Mouse (Mus musculus): ENCODE measurements at regions not wholly inside any gene's neighbourhood (a gene's known extent, or its start where the extent isn't known, plus 50 kb on each side); places are given as distances from the start of the nearest gene placed in this dataset.

DNA sequence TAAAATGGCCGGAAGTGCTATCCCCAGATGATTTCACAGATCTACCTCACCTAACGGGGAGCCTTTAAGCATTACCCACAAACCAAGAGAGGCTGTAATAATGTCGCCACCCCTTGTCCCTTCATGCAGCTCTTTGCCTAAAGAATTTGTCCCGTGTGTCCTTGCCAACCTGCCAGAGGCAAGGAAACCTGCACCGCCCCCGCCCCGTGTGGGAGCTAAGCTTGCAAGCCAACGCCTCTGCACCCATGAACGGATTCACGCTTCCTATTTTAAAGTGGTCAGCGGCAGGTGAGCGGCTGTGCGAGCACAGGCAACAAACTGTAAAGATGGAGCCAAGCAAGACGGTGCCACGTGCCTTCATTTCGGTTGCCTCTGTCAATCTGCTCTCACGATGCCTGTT is 63.1 kb downstream of the Gm11011 start:
- ATAC-seq (replicated peaks; ENCODE audit: insufficient number of reproducible peaks, low FRiP score, low TSS enrichment, poor library complexity, severe bottlenecking) = no peak

DNA sequence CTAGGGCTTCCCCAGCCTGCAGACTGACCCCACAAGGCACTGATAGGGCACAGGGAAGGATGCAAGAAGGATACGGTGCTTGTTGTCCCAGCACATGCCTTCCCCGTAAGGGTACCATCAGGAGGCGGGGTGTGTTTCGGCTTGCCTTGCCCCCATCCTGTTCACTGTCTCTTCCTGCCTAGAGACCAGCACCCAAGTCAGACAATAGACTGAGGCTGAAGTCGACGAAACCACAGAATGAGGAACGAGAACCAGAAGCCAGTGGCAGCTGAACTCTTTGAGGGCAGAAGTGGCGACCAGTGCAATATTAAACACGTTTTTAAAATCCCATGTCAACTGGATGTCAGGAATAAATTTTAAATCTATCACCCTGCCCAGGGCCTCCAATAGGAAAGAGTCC is 67.6 kb downstream of the Gm11011 start:
- no peak for ATAC-seq (replicated peaks; ENCODE audit: insufficient number of reproducible peaks, low FRiP score, low TSS enrichment, poor library complexity, severe bottlenecking)

DNA sequence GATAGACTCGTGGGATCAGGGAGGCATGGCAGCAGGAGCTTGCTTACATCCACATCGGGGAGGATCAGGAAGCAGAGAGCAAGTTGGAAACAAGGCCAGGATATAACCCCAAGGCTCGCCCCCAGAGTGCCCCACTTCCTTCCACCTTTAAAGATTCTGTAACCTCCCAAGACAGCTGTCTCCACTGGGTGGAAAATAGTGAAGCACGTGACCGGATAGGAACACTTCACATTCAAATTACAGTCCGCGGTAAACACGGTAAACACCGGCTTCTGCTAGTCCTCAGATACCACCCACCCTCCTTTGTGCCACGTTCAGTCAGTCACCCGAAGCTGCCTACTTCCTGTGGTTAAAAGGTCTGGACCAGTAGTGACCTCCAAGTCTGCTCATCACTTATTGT is 72.2 kb downstream of the Gm11011 start:
- ATAC-seq (replicated peaks; ENCODE audit: insufficient number of reproducible peaks, low FRiP score, low TSS enrichment, poor library complexity, severe bottlenecking) = no peak

DNA sequence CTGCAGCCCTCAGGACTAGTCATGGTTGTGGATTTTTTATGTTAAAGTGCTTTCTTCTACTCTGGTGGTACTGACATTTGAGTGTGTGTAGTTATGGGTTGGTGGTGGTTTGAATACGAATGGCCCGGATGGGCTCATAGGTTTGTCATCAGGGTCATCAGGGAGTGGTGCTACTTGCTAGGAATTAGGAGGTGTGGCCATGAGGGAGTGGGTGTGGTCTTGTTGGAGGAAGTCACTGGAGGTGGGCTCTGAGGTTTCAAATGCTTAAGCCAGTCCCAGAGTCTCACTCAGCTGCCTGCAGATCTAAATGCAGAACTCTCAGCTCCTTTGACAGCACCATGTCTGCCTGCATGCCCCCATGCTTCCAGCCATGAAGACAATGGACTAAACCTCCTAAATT is 76.8 kb downstream of the Gm11011 start:
- no peak for ATAC-seq (replicated peaks; ENCODE audit: insufficient number of reproducible peaks, low FRiP score, low TSS enrichment, poor library complexity, severe bottlenecking)

DNA sequence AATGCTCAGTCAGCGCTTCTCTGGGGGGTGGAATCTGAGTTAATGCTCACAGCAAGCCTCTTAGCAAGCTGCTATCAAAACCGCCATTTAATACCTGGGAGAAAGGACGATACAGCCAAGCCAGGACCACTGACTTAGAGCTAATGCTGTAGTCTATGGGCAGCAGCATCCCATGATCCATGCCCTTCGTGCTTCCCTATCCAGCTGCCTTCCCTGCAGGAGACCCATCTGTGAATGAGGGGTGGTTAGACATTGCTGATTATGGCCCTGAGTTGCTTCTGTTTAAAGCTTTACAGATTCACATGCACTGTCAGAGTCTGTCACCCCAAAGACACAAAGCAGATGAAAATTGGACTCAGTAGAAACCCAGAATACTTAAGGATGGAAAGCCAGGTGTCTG is 78.1 kb downstream of the Gm11011 start:
- no peak for ATAC-seq (replicated peaks; ENCODE audit: insufficient number of reproducible peaks, low FRiP score, low TSS enrichment, poor library complexity, severe bottlenecking)

DNA sequence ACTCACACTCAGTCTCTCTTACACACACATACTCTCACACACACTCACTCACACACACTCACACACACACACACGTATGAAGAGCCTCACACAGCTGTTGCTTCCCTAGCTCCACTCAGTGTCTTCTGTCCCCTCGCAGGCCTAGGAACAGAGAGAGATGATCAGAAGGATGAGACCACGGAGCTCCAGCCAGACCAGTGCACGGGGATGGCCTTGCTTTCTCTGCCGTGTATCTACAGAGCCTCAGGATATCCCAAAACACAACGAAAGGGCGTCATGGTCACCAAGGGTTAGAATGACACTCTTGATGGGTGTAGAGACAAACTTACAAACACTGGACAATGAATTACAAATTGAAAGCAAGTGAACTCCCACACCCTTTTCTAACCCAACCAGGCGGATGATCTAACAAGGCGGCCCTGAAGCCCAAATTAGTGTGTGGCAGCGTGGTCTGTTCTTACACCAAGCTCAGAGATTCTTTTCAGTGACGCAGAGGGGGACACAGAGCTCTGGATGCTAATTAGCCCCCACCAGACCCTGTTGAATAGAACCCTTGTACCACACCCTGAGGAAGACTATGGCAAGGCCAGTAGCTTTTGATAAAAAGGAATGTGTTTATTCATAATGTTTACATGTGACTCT is 83.0 kb downstream of the Gm11011 start:
- ATAC-seq (replicated peaks; ENCODE audit: insufficient number of reproducible peaks, low FRiP score, low TSS enrichment, poor library complexity, severe bottlenecking) = no peak

DNA sequence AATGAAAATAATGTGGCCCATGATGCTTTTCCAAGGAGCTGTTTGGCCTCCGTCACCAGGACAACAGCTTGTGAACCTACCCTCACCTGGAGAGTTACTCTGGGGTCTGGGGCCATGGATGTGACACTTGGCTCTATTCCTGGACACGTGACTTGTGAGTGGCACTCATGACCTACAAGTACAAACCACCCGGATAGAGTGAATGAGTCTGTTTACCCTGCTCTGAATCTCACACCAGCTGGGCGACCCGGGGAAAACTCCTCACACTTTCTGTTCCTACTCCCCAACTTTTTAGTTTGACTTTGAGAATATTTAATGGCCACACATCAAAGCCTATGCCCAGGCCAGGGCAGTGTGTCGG is 84.0 kb downstream of the Gm11011 start:
- no peak for ATAC-seq (replicated peaks; ENCODE audit: insufficient number of reproducible peaks, low FRiP score, low TSS enrichment, poor library complexity, severe bottlenecking)

DNA sequence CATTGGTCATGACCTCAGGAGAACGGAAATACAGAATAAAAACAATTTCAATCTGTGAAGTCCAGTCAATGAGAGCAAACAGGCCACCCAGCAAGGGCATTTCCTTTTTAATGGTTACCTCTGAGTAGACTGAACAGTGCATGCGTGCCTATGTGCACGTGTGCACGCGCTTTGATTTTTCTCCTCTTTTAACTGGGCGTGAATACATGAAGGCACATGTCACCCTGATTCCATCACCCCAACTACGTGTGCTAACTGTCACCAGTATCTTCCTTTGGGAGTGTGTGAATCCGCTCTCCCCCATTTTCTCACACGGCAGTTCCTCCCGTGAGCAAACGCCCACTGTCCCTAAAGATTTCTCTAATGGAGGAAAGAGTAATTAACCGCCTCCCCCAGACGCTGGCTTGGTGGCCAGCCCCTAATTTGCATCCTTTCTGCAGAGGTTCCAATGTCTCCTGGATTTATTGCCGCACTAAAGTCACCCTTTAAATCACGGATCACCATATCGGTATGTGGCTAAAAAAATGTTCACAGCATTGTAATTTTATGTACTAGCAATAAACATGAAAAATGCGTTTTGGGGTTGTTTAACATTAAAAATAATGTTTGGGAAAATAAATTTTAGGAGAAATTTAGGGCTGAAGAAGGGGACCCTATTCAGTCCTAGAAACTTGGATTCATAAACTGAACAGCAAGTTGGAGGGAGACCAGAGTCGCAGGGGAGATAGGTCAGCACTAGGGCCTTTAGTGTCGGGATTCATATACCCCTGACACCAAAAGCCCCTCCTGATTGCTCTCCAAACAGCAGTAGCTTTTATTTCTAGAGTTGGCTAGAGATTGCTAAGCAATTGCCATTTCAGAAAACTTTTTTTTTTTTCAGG is 84.6 kb downstream of the Gm11011 start:
- ATAC-seq (replicated peaks; ENCODE audit: insufficient number of reproducible peaks, low FRiP score, low TSS enrichment, poor library complexity, severe bottlenecking) = no peak

DNA sequence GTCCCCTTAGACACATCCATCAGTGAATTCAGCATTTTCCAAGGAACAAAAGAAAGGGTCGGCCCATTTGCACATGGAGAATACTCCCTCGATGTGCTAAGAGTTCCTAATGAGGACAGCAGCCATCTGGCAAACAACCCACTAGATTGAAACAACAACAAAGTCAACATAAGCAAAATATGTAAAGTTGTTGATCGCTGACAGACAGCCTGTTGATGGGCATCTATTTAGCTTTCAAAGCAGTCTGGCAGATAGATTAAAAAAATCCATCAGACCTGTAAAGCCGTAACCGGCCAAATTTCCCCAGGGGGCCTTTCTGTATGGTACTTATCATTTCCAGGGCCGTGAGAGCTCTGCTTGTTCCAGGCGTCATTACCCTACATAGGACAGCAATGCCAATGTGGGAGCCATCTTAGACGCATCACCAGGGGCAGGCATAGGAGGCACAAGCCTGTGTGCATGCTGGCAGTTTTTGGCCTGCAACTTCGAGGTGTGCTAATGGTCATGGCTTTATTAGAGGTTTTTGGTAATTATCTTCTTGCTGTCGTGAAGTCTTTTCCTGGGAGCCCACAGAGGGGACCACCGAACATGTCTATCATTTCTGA is 85.7 kb downstream of the Gm11011 start:
- no peak for ATAC-seq (replicated peaks; ENCODE audit: insufficient number of reproducible peaks, low FRiP score, low TSS enrichment, poor library complexity, severe bottlenecking)

DNA sequence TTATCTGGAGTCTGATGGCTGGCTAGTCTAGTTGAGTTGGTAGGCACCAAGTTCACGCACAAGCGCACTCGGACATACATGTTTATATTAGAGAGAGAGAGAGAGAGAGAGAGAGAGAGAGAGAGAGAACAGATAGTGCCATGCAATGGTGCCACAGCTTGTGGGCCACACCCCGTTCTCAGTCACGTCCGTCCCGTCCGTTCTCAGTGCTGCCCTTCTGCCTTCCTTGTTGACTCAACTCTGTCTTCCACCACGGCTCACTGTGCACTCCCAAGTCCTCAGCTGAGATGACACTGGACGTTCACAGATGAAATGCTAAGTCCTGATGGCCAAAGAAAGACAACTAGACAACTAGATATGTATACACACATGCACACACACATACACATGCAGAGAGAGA is 92.2 kb downstream of the Gm11011 start:
- no peak for ATAC-seq (replicated peaks; ENCODE audit: insufficient number of reproducible peaks, low FRiP score, low TSS enrichment, poor library complexity, severe bottlenecking)

DNA sequence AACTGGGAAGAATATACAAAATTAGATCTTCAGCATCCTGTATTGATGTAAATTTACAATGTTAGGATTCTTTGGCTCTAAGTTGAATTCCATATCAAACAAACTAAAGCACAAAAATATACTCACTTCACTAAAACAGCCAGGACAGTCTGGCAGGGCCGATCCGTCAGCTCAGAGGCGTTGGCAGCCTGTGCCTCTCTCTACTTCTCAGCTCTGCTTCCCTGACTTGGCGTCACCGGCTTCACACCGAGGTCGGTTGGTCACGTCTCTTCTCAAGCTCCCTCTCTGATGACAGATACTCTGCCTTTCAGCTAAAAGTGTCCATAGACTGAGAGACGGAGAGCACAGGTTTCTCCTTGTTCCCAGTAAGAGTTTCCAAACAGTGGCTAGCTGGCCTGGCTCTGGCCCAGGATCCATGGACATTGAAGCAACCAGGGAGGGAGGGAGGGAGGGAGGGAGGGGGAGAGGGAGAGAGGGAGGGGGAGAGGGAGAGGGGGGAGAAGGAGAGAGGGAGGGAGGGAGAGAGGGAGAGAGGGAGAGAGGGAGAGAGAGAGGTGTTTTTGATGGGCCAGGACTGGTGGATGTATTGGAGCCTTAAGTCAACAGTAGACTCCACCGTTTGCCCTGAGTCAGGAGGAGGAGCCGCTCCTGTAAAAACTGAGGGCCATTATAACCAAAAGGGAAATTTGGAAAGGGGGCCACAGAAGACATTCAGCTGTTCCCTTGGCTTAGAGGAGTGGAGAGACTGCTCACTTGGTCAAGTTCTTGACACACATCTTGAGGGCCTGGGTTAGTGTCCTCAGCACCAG is 92.8 kb downstream of the Gm11011 start:
- ATAC-seq (replicated peaks; ENCODE audit: insufficient number of reproducible peaks, low FRiP score, low TSS enrichment, poor library complexity, severe bottlenecking) = no peak

DNA sequence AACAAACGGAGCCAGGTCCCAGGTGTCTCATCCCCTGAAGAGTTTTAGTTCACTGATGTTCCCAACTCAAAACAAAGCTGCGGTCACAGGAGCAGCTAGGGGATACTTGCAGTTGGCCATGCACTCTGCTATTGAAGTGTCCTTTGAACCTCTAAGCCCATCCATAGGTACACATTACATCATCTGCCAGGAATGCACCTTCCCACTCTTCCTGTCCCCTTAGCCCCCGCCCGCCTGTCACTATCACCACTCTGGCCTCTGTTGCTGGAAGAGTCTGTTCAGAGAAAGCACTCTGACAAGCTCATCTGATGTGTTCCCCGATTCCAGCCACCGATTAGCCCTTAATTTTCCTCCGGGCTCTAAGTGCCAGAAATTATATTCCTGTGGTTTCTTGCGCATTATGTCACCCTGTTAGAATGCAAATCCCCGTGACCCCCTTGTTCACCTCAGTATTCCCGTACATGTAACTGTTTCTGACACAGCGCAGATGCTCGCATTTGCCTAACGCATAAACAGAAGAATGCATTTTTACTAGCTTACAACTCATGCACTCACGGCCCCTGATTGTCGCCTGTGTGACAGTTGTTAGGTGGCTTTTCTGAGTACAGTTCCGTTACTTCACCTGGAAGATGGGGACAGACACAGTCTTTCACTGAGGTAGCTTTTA is 93.8 kb downstream of the Gm11011 start:
- ATAC-seq (replicated peaks; ENCODE audit: insufficient number of reproducible peaks, low FRiP score, low TSS enrichment, poor library complexity, severe bottlenecking) = no peak

DNA sequence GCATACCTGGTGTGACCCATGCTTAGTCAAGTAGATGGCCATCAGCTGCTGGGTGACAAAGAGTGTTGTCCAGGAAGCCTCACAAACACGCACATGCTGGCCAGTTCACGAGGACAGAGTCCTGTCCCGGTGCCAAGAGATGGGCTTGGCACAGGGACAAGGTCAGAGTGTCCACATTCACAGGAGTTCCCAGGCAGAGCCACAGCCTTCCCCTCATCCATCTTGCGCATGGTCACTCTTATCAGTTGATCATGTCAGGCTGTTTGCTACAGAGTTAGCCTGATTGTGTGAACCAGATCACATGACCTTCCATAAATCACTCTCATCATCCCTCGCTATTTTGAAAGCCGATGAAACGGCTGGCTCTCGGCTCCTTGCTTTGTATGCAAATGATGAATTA is 103.6 kb downstream of the Gm11011 start:
- no peak for ATAC-seq (replicated peaks; ENCODE audit: insufficient number of reproducible peaks, low FRiP score, low TSS enrichment, poor library complexity, severe bottlenecking)

DNA sequence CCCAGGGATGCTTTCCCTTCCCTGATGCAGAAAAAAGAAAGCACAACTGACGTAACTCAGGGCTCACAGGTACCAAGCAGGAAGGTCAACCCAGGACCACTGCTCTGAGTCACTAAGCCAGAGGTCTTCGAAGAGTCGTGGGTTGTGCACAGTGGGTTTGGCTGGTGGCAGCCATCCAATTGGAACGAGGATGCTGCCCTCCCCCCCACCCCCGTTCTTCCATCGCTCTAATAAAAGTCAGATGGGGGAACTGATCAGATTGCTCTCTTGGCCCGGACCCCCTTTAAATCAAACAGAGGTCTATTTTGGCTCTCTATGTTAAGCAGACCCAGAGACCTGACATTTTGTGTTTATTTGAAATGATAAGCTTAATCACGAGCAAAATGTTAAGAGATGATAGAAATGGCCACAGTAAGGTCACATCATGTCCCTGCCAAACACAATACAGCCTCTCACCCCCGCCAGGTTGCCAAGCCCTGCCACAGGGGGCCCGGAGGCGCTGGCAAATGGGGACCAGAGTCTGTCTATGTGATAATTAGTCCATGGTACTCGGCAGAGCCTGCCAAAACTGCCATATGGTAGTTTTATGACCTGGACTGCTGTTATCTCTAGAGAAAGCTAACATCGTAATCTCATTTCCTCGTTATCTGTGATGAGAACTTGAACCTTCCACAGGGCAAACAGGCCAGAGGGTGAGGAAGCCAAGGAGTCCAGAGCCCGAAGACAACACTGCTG is 105.6 kb downstream of the Gm11011 start:
- ATAC-seq (replicated peaks; ENCODE audit: insufficient number of reproducible peaks, low FRiP score, low TSS enrichment, poor library complexity, severe bottlenecking) = no peak

DNA sequence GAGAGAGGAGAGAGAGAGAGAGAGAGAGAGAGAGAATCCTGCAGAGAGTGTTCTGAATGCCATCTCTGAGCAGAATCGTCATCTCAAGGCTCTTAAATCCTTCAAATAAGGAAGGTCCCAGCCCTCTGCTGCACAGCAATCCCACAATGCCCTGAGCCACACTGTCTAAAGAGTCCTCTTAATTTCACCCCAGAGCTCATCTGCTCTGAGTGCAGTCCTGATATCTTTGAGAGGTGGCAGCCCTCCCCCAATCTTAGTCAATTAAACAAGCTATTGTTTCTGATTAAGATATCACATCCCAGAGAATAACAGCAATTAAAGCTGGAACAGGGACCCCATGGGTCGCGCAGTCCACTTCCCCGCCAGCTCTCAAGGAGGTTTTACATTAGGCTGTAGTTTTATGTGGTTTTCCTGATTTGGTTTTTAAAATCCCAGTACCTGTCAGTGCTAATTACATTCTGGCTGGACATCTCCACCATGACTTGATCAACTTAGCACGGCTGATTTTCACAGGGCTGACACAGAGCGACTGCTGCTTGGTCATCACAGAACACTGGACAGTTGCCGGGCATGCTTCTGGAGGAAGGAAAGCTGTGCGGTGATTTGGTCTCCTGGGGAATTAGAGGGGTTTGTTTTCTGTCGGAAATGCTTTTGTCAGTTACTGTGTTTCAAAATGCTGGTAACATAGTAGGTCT is 113.0 kb downstream of the Gm11011 start:
- ATAC-seq (replicated peaks; ENCODE audit: insufficient number of reproducible peaks, low FRiP score, low TSS enrichment, poor library complexity, severe bottlenecking) = no peak

DNA sequence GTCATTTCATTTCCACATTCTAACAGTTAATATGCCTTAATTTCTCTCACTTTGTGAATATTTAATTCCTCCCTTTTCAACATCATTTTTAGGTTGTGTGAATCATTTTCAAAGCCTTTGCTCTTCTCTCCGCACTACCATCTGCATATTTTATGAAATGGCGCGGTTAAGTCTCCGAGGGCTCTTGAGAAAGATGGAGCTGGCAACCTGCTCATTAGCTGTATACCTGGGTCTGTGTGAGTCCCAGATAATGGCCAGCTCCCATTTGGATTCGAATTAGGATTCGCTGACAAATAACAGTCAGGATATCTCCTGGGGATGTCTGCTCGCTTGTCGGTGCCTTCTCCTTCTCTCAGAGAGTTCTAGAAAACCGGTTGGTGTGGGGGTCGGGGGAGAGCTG is 118.0 kb downstream of the Gm11011 start:
- no peak for ATAC-seq (replicated peaks; ENCODE audit: insufficient number of reproducible peaks, low FRiP score, low TSS enrichment, poor library complexity, severe bottlenecking)

DNA sequence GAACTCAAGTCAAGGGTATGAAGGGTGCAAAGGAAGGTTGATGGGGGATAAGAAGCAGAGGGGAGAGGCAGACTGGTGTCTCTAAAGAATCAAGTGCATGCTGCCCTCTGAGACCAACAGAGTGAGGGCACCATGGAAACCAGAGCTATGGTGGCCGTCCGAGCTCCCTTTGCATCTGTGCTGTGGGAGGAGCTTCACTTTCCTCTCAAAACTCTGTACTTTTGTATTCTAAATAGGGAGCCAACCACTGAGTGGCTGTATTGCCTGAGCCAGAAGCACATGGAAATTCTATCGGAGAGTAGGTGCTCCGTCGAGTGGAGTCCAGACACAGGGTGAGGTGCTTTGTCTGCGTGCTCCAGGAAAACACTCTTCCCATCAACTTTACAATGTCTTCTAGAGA is 119.9 kb downstream of the Gm11011 start:
- ATAC-seq (replicated peaks; ENCODE audit: insufficient number of reproducible peaks, low FRiP score, low TSS enrichment, poor library complexity, severe bottlenecking) = no peak

DNA sequence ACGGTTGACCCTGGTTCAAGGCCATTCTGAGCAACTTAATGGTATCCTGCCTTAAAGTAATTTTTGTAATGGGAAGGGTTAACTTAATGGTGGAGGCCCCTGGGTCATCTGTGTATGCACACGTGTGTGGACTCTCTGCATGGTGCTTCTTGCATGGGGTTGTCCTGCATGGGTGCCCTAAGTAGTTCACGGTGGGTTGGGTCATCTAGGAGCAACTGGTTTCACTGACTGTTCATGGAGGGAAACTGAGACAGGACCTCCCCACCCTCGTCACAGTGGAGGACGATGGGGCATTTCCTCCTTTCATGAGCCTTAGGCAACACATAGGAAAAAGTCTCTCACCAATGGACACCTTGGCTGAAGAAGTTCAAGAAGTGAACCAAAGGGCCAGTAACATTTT is 123.4 kb downstream of the Gm11011 start:
- ATAC-seq (replicated peaks; ENCODE audit: insufficient number of reproducible peaks, low FRiP score, low TSS enrichment, poor library complexity, severe bottlenecking) = no peak
